Mouse (Mus musculus): ENCODE data around the gene Epm2a.
"Not testable (repeated sequence)": the region's sequence is repeated elsewhere in the genome, so short reads cannot be mapped to it uniquely, and the experiment has no call there.

Gene Epm2a

GRCm38 (mm10) chr10:11343205-11344141, at the start of gene Epm2a:
Gene Epm2a (plus strand): TSS chr10:11343404.
- peak; percentile 68 for DNase-seq (ENCODE audit: low read depth)

- DNase-seq (ENCODE audit: low read depth) = no peak
Observed at GRCm38 (mm10) chr10:11298418-11298817, 44.8 kb upstream of the Epm2a start.

GRCm38 (mm10) chr10:11305365-11306053, 37.7 kb upstream of the Epm2a start:
- peak; percentile 62 for DNase-seq (ENCODE audit: low read depth)

- no peak for DNase-seq (ENCODE audit: low read depth)
Observed at GRCm38 (mm10) chr10:11306054-11306367, 37.2 kb upstream of the Epm2a start.

GRCm38 (mm10) chr10:11309866-11310265, 33.3 kb upstream of the Epm2a start:
- no peak for DNase-seq (ENCODE audit: low read depth)

- DNase-seq (ENCODE audit: low read depth) = no peak
Observed at GRCm38 (mm10) chr10:11310481-11310880, 32.7 kb upstream of the Epm2a start.

- DNase-seq (ENCODE audit: low read depth) = not testable (repeated sequence)
Observed at GRCm38 (mm10) chr10:11317856-11318454, 25.2 kb upstream of the Epm2a start.

GRCm38 (mm10) chr10:11319446-11319970, 23.7 kb upstream of the Epm2a start:
- no peak for DNase-seq (ENCODE audit: low read depth)

- no peak for DNase-seq (ENCODE audit: low read depth)
Observed at GRCm38 (mm10) chr10:11322316-11322715, 20.9 kb upstream of the Epm2a start.

- DNase-seq (ENCODE audit: low read depth) = peak; percentile 18
Observed at GRCm38 (mm10) chr10:11323202-11323898, 19.9 kb upstream of the Epm2a start.

GRCm38 (mm10) chr10:11326526-11326925, 16.7 kb upstream of the Epm2a start:
- no peak for DNase-seq (ENCODE audit: low read depth)

GRCm38 (mm10) chr10:11344536-11345468, 1.6 kb downstream of the Epm2a start:
- DNase-seq (ENCODE audit: low read depth) = peak; percentile 45

- peak; percentile 29 for DNase-seq (ENCODE audit: low read depth)
Observed at GRCm38 (mm10) chr10:11350243-11350974, 7.2 kb downstream of the Epm2a start.

GRCm38 (mm10) chr10:11354609-11355008, 11.4 kb downstream of the Epm2a start:
- DNase-seq (ENCODE audit: low read depth) = no peak

GRCm38 (mm10) chr10:11361985-11362692, 18.9 kb downstream of the Epm2a start:
- peak; percentile 61 for DNase-seq (ENCODE audit: low read depth)

GRCm38 (mm10) chr10:11362896-11363487, 19.8 kb downstream of the Epm2a start:
- DNase-seq (ENCODE audit: low read depth) = no peak

- DNase-seq (ENCODE audit: low read depth) = no peak
Observed at GRCm38 (mm10) chr10:11381302-11381701, 38.1 kb downstream of the Epm2a start.

GRCm38 (mm10) chr10:11410926-11411325, 67.7 kb downstream of the Epm2a start:
- no peak for DNase-seq (ENCODE audit: low read depth)

GRCm38 (mm10) chr10:11420071-11420470, 76.9 kb downstream of the Epm2a start:
- no peak for DNase-seq (ENCODE audit: low read depth)
